Mouse (Mus musculus) heart, embryonic 15.5 days (tissue): ENCODE data around the gene Echdc3. TPM values are rescaled to one million over a fixed set of nuclear protein-coding genes. Genes with fewer than 3 reads are reported as not detected.
A peak's percentile ranks its signal among the peaks of the same experiment; 100 is the strongest.

Experiments
- ATAC-seq: fragments of 200-750 bp; cut with Nextera tagmentation; replicated peaks from 2 replicates; pipeline ENCODE4 v1.8.0; 2017; ENCODE audit warnings: low read depth, moderate TSS enrichment; ENCODE audit not compliant: insufficient number of reproducible peaks, insufficient read depth, low FRiP score
- H3K27ac ChIP-seq: fragments of 300-500 bp; sonication (generic); 2 replicates; pipeline ENCODE4 v1.5.1; 2015; ENCODE audit warnings: mild to moderate bottlenecking, inconsistent platforms
- H3K27me3 ChIP-seq: fragments of 300-500 bp; sonication (generic); 2 replicates; pipeline ENCODE4 v1.6.1; 2015; ENCODE audit warnings: inconsistent platforms
- H3K36me3 ChIP-seq: fragments of 300-500 bp; sonication (generic); 2 replicates; pipeline ENCODE4 v1.6.1; 2015; ENCODE audit warnings: mild to moderate bottlenecking, inconsistent platforms
- H3K4me1 ChIP-seq: fragments of 300-500 bp; sonication (generic); replicated peaks from 2 replicates; pipeline ENCODE4 v1.6.1; 2015; ENCODE audit warnings: inconsistent platforms
- H3K4me2 ChIP-seq: fragments of 300-500 bp; sonication (generic); 2 replicates; pipeline ENCODE4 v1.6.1; 2015; ENCODE audit warnings: inconsistent platforms, mild to moderate bottlenecking, moderate library complexity
- H3K4me3 ChIP-seq: fragments of 300-500 bp; sonication (generic); 2 replicates; pipeline ENCODE4 v1.5.1; 2015; ENCODE audit warnings: mild to moderate bottlenecking, inconsistent platforms
- H3K9ac ChIP-seq: fragments of 300-500 bp; sonication (generic); 2 replicates; pipeline ENCODE4 v1.6.1; 2015; ENCODE audit warnings: mild to moderate bottlenecking, inconsistent platforms
- H3K9me3 ChIP-seq: fragments of 300-500 bp; sonication (generic); replicated peaks from 2 replicates; pipeline ENCODE4 v1.6.1; 2016; ENCODE audit warnings: inconsistent platforms
- WGBS: fragments of 180-500 bp; shearing (Covaris S2); methylation state at CpG from one replicate; pipeline ENCODE4 v1.1.7; 2015; ENCODE audit warnings: mixed read lengths; 5-methylcytosine and 5-hydroxymethylcytosine counted together
- polyA plus RNA-seq: library from polyadenylated mRNA; unstranded; fragments of >200 nt; fragmentation: Nextera tagmentation; extraction: Ambion mirVana; gene quantifications from 2 replicates; pipeline ENCODE4 v1.2.1, GENCODE M21; 2015

Echdc3 gene
- polyA plus RNA-seq, 1 experiment from 2014 or later, result 9.2 TPM

DNA sequence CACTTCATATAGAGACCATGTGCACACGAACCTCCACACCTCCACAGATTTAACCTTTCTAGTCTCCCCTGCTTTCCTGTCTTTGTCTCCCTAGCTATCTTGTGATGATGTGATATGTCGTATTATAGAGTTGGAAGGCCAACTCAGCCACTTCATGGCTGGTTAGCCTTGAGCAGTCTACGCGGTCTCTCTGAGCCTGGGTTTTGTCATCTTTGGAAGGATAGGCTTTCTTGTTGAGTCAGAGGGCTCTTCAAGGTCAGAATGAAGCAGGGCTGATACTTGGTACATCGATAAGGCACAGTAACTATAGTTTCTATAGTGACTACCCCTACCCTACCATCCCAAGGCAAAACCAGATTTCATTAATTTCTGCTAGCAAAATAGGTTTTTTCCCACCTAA is 28.6 kb upstream of the Echdc3 start:
- Histone ChIP-seq H3K27ac (no peak overlapping the region), H3K4me1 (no peaks in the 10 kb centered on the region), H3K9me3 (no peaks in the 10 kb centered on the region; the same call in 1 of the 2 replicates), H3K9ac (no peak overlapping the region), H3K4me3 (no peak overlapping the region), H3K36me3 (no peaks in the 10 kb centered on the region), H3K4me2 (no peak overlapping the region), H3K27me3 (no peaks in the 10 kb centered on the region)
- WGBS, result 80% methylated on average over 5 of the region's 5 CpGs
- ATAC-seq, result no peak

DNA sequence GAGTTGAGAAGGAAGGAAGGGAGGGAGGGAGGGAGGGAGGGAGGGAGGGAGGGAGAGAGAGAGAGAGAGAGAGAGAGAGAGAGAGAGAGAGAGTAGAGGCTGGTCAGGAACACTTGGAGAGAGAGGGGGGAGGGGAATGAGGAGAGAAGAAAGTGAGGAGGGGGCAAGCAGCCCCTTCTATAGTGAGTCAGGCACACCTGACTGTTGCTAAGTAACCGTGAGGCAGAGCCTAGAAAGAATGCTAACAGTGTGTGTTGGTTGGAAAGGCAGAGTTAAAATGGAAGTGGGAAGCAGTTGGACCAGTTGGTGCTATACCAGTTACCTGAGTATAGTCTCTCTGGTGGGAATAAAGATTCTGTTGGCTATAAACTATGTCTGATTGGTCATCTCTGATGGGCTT is 27.2 kb upstream of the Echdc3 start:
- H3K4me2 ChIP-seq, result no peak overlapping the region
- H3K9ac ChIP-seq, result no peak overlapping the region
- H3K27ac ChIP-seq, result no peak overlapping the region
- 56% methylated on average over 1 of the region's 1 CpGs for WGBS
- ATAC-seq, result no peak
- H3K36me3 ChIP-seq, result no peaks in the 10 kb centered on the region
- H3K4me1 ChIP-seq, result no peaks in the 10 kb centered on the region
- H3K27me3 ChIP-seq, result no peaks in the 10 kb centered on the region
- H3K9me3 ChIP-seq, result no peaks in the 10 kb centered on the region
- H3K4me3 ChIP-seq, result no peak overlapping the region

DNA sequence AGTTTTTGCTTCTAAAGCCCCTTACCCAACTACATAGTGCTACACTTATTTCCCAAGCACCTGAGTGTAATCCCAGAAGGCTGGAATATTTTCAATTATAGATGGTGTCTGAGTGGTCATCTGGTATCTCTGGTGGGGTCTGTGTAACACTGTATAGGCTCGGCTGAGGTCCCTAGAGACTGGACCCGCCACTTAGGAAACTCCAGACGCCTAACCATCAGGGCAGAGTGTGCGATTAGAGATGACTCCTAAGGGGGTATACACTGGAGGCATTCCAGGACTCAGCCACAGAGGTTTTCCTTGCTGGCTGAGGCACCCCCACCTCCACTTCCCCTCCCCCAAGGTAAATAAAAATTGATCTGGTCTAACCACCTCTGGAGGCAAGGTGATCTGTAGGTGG is 26.5 kb upstream of the Echdc3 start:
- no peak overlapping the region for H3K27ac ChIP-seq
- no peaks in the 10 kb centered on the region for H3K9me3 ChIP-seq
- no peak for ATAC-seq
- no peaks in the 10 kb centered on the region for H3K36me3 ChIP-seq
- 54% methylated on average over 4 of the region's 4 CpGs for WGBS
- H3K4me2 ChIP-seq, result no peak overlapping the region
- H3K4me3 ChIP-seq, result no peak overlapping the region
- no peaks in the 10 kb centered on the region for H3K27me3 ChIP-seq
- no peak overlapping the region for H3K9ac ChIP-seq
- H3K4me1 ChIP-seq, result no peaks in the 10 kb centered on the region

DNA sequence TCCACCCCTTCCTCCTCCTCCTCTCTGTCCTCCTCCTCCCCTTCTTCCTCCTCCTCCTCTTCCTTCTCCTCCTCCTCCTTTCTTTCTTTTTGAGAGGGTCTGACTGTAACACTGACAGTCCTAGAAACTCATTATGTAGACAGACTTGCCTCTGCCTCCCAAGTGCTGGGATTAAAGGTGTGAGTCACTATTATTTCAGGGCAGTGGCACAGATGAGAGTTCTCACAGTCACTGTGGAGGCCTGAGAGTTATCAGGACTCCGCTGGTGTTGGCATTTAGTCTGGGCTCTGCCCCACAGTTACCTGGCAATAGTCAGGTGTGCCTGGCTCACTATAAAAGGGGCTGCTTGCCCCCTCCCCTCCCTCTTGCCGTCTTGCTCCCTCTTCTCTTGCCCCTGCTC is 25.8 kb upstream of the Echdc3 start:
- Histone ChIP-seq H3K27me3 (no peaks in the 10 kb centered on the region), H3K4me2 (no peak overlapping the region), H3K27ac (no peak overlapping the region), H3K4me1 (no peaks in the 10 kb centered on the region), H3K9ac (no peak overlapping the region), H3K9me3 (no peaks in the 10 kb centered on the region), H3K36me3 (no peaks in the 10 kb centered on the region), H3K4me3 (no peak overlapping the region)
- 53% methylated on average over 2 of the region's 2 CpGs for WGBS
- ATAC-seq, result no peak

DNA sequence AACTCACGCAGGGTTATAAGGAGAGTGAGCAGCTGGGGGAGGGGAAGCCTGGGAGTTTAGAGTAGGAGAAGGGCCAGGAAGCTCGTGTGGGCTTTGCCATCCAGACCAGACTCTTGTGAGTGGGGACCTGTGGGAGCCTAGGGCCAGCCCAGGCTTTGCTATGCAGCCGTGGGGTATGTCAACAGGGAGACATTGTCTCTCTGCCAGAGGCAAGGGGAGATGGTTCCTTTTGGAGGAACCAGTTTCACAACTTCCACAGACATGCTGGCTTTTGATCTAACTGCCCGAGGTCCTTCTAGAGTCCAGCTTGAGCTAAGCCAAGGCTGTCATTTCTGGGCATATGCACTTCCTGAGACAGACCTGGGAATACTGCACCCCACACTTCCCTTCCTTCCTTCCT is 25.4 kb upstream of the Echdc3 start:
- whole genome bisulfite sequencing, result 49% methylated on average over 4 of the region's 4 CpGs
- ATAC-seq, result no peak
- Histone ChIP-seq H3K9me3 (no peaks in the 10 kb centered on the region), H3K36me3 (no peaks in the 10 kb centered on the region), H3K4me2 (no peak overlapping the region), H3K4me1 (peaks cover 3% of the 10 kb centered on the region), H3K9ac (no peak overlapping the region), H3K27me3 (no peaks in the 10 kb centered on the region), H3K4me3 (no peak overlapping the region), H3K27ac (no peak overlapping the region)

DNA sequence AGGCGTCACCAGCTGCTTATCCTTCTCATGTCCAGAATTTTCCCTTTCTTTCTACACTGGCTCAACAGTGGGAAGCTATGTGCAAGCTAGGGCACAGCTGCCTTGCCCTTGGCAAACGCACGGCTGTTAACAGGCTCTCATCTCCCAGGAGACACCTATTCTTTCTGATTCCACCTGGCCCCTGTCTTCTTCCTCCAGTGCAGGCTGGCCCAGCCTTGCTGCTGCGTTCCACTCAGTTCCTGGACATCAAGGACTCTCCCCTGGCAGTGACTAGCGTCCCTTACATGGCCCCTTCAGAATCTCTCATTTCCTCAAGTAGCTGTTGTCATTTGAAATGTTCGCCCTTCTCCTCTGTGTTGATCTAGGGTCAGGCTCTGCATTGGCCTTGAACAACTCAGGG is 20.5 kb upstream of the Echdc3 start:
- Histone ChIP-seq H3K27ac (peak overlapping the region; percentile 13; the same call in 1 of the 2 replicates), H3K4me1 (peaks cover 13% of the 10 kb centered on the region), H3K9me3 (no peaks in the 10 kb centered on the region), H3K4me2 (no peak overlapping the region), H3K9ac (no peak overlapping the region), H3K36me3 (no peaks in the 10 kb centered on the region), H3K4me3 (no peak overlapping the region), H3K27me3 (no peaks in the 10 kb centered on the region)
- WGBS, result 59% methylated on average over 6 of the region's 6 CpGs
- ATAC-seq, result no peak

DNA sequence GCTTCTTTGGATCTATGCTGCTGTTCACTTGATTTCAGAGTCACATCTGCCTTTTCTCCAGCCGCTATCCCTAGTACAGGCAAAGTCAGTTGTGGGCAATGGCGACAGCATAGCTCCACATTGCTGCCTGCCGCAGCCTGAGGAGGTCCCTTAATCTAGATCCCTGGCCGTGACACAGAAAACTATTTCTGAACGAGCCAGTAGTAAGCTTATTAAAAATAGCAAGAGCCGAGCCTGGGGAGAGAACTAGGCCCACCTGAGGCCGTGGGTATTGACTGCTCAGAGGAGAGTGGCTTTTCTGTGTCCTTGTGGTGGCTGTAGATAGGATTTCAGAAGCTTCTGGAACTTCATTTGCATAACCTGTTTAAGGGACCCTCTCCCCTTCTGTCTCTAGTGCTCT is 19.9 kb upstream of the Echdc3 start:
- H3K4me3 ChIP-seq, result no peak overlapping the region
- H3K27ac ChIP-seq, result peak overlapping the region; percentile 13
- H3K36me3 ChIP-seq, result no peaks in the 10 kb centered on the region
- no peaks in the 10 kb centered on the region for H3K9me3 ChIP-seq
- peaks cover 13% of the 10 kb centered on the region for H3K4me1 ChIP-seq
- ATAC-seq, result peak; percentile 56
- H3K4me2 ChIP-seq, result no peak overlapping the region
- H3K27me3 ChIP-seq, result no peaks in the 10 kb centered on the region
- 57% methylated on average over 7 of the region's 7 CpGs for WGBS
- no peak overlapping the region for H3K9ac ChIP-seq

DNA sequence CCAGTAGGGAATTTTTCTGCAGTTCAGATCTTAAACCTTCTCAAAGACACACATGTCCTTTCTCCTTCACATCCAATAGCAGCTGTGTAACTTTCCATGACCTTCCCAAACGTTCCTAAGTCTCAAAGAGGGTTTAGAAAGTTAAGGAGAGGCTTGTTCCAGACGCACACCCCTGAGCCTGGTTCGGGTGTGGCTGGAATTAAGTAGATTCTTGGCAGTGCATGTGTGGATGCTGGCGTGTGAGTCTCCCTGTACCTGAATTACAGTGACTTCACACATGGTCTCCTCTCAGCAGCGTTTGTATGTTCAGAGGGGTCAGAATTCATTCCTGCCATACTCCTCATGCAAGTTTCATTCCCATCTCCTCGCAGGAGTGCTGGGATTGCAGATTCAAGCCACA is 18.0 kb upstream of the Echdc3 start:
- H3K36me3 ChIP-seq, result no peaks in the 10 kb centered on the region
- ATAC-seq, result no peak
- peaks cover 13% of the 10 kb centered on the region for H3K4me1 ChIP-seq
- H3K4me3 ChIP-seq, result no peak overlapping the region
- no peak overlapping the region for H3K9ac ChIP-seq
- no peaks in the 10 kb centered on the region for H3K27me3 ChIP-seq
- H3K9me3 ChIP-seq, result no peaks in the 10 kb centered on the region
- no peak overlapping the region for H3K27ac ChIP-seq
- no peak overlapping the region for H3K4me2 ChIP-seq
- WGBS, result 76% methylated on average over 6 of the region's 6 CpGs

DNA sequence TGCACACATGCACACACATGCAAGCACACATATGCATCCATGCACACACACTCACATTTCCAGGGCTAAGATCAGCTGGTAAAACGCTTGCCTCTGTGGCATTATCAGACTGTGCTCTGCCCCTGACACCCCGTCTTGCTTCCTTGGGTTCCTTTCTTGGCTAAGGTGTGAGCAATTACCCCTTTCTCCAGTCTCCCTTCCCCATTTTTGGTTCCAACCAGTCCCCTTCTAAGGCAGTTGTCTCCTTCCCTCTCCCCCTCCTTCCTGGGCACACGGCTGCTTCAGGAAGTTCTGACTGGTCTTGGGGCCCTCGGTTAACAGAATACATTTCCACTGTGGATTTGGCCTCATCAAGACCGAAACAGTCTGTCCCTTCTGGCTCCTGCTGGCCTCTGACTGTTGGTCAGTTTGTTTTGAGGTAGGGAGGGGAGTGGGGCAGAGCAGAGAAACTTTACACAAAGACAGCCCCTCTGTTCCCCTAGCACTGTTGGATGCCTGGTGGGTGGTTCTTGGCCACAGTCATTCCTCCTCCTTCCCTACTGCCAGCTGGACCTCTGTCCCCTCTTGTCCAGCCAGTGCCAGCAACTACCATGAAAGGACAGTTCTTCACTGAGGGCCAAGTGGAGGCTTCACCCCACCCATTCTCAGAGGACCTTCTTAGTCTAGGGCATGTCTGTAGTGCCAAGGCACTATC is 16.9 kb upstream of the Echdc3 start:
- ATAC-seq, result no peak
- H3K4me1 ChIP-seq, result peaks cover 13% of the 10 kb centered on the region
- 71% methylated on average over 5 of the region's 5 CpGs for WGBS
- no peak overlapping the region for H3K27ac ChIP-seq
- H3K9ac ChIP-seq, result no peak overlapping the region
- H3K27me3 ChIP-seq, result no peaks in the 10 kb centered on the region
- H3K4me2 ChIP-seq, result no peak overlapping the region
- H3K9me3 ChIP-seq, result no peaks in the 10 kb centered on the region
- H3K36me3 ChIP-seq, result no peaks in the 10 kb centered on the region
- H3K4me3 ChIP-seq, result no peak overlapping the region

DNA sequence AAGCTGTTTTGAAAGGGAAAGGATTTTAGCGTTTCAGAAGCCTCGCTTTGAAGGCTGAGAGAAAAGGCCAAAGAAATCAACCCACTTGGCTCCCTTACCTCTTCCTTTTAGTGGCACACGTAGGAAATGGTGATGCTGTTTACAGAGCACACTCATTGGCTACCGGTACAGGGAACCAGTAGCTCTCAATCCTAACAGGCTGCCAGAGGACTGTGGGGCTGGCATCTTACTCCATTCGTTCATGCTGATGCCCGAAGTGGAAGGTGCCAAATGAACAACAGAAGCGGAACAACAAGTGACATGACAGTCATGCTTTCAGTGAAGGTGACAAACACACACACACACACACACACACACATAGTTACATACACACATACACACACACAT is 14.2 kb upstream of the Echdc3 start:
- Histone ChIP-seq H3K9ac (no peak overlapping the region), H3K27me3 (no peaks in the 10 kb centered on the region), H3K4me1 (no peaks in the 10 kb centered on the region), H3K36me3 (no peaks in the 10 kb centered on the region), H3K27ac (no peak overlapping the region), H3K4me2 (no peak overlapping the region), H3K9me3 (no peaks in the 10 kb centered on the region), H3K4me3 (no peak overlapping the region)
- 81% methylated on average over 7 of the region's 7 CpGs for WGBS
- no peak for ATAC-seq

DNA sequence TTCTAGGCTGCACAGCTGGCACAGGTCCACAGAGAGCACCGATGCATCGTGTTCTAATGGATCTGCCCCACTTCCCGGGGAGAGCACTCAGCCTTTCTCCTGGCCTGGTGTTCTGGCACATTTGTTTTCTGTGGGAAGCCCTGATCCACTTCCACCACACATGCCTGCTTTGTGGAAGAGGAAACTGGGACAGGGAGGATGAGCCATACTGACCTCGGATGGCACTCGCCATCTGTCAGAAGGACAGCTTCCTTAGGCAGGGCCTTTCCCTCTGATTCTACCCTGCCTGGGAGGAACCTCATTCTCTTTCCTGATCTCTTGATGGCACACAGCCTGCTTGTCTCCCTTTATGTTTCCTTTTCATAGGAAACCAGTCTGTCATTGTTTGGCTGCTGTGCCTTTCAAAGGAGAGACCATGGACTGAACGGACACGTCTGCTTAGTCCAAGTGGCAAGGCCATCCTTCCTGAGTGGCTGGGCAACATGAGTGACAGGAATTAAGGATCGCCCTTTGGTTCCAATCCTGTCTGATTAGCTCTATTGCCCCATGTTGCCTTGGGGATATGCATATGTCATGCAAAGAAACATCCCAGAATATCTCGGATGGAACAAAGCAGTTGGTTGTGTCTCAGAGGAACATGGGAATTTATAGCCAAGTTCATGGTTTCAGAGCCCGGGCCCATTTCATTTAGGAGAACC is 13.7 kb upstream of the Echdc3 start:
- ATAC-seq, result no peak

More for the DNA sequence above, 13.7 kb upstream of the Echdc3 start:
- no peaks in the 10 kb centered on the region for H3K9me3 ChIP-seq
- H3K27ac ChIP-seq, result no peak overlapping the region
- no peak overlapping the region for H3K4me2 ChIP-seq
- 78% methylated on average over 10 of the region's 10 CpGs for WGBS
- H3K36me3 ChIP-seq, result no peaks in the 10 kb centered on the region
- no peaks in the 10 kb centered on the region for H3K4me1 ChIP-seq
- no peak overlapping the region for H3K9ac ChIP-seq
- no peaks in the 10 kb centered on the region for H3K27me3 ChIP-seq
- H3K4me3 ChIP-seq, result no peak overlapping the region
